In the genomic region with DNA sequence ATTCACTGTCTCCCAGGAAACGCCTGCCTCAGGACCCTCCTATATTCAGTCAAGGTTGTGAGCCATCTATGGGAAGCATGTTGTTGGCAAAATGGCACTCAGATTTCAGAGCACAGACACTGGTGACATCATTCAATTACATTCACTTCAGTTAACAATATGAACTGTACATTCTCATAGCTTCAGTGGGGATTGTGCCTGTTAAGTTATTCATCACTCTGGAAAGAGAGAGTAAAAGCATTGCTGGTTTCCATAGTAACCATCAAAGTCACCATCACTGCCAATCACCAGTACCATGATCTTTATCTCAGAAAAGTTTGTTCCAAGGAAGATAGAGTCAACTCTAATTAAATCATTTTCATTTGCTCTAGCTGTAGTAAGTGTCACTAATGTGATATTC, we compare ENCODE assay signal across 23 mouse cellular contexts.
"Had no signal": no experiment of that assay in that cellular context is flagged by ENCODE, and none has a peak within 500 bp of the region (broad histone marks: within the 10 kb centered on the region; RNA-seq: fewer than 3 reads in every experiment).

No protein-coding gene starts in this region.

- ATAC-seq: liver, postnatal 0 days; lung, postnatal 0 days had no signal

- H3K36me3 ChIP-seq: limb, embryonic 12.5 days; limb, embryonic 15.5 days; midbrain, embryonic 12.5 days; neural tube, embryonic 13.5 days had no signal

- H3K4me3 ChIP-seq: limb, embryonic 12.5 days; limb, embryonic 15.5 days; midbrain, embryonic 12.5 days; myocyte; neural tube, embryonic 13.5 days had no signal

- DNase-seq: kidney, adult 11 months; kidney, adult 9 months; kidney, postnatal 14 days; kidney, postnatal 4 days; left cerebral cortex, postnatal 4 days; liver, postnatal 0 days; lung, embryonic 14.5 days; right cerebral cortex, adult 18-20 months; right cerebral cortex, postnatal 14 days; right cerebral cortex, postnatal 4 days; thymus, adult 2 months; thymus, postnatal 14 days; thymus, postnatal 4 days had no signal

- H3K9me3 ChIP-seq: limb, embryonic 12.5 days; limb, embryonic 15.5 days; midbrain, embryonic 12.5 days; neural tube, embryonic 13.5 days had no signal

- H3K27me3 ChIP-seq: limb, embryonic 12.5 days; limb, embryonic 15.5 days; midbrain, embryonic 12.5 days; neural tube, embryonic 13.5 days had no signal

- H3K4me1 ChIP-seq: limb, embryonic 12.5 days; limb, embryonic 15.5 days; midbrain, embryonic 12.5 days; neural tube, embryonic 13.5 days had no signal

- H3K4me2 ChIP-seq: limb, embryonic 12.5 days; limb, embryonic 15.5 days; liver, embryonic 11.5 days; lung, embryonic 14.5 days; midbrain, embryonic 12.5 days; neural tube, embryonic 13.5 days had no signal

- H3K27ac ChIP-seq: limb, embryonic 12.5 days; limb, embryonic 15.5 days; liver, embryonic 14.5 days; macrophage; midbrain, embryonic 12.5 days; neural tube, embryonic 13.5 days; stomach, postnatal 0 days had no signal

- H3K9ac ChIP-seq: limb, embryonic 12.5 days; limb, embryonic 15.5 days; liver, embryonic 14.5 days; liver, postnatal 0 days; lung, embryonic 14.5 days; midbrain, embryonic 12.5 days; neural tube, embryonic 13.5 days had no signal
